Mouse (Mus musculus): Measurements from ENCODE around the gene Tiam2.

- TF ChIP-seq GATA1 (IDR thresholded peaks at IDR 0.05; ENCODE audit: borderline replicate concordance, low read length) (no peak), FLI1 (IDR thresholded peaks at IDR 0.05; ENCODE audit: low read length) (no peak)
Observed at GRCm38 (mm10) chr17:3541033-3541432, 214.7 kb downstream of the Tiam2 start.

All from megakaryocyte, embryonic 14.5 days (primary cell).